Mouse (Mus musculus): ENCODE results near the gene Olfr1129.
"Not testable (repeated sequence)": the region's sequence is repeated elsewhere in the genome, so short reads cannot be mapped to it uniquely, and the experiment has no call there.

Olfr1129 gene

DNA sequence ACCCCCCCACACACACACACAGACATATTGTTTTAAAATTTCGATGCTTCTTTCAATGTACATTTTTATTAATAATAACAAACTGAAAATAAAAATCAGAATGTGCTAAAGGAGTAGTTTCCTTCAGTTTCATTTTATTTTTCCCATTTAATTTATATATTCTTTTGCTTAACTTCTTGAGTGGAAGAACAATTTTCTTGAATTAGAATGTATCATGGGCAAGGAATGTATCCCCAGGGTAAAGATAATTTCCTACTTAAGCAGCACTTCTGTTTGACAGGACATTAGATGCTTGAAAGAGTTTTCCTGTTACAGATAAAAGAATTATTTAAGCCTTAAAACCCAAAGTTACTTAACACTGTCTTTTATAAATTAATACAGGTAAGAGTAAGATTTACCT is at the start of gene Olfr1129:
Olfr1129 (plus strand) TSS at position 301 of the 400 bp plus-strand sequence.
- not testable (repeated sequence) for TF ChIP-seq GATA4 (IDR thresholded peaks at IDR 0.05; ENCODE audit: insufficient replicate concordance, low read length)

DNA sequence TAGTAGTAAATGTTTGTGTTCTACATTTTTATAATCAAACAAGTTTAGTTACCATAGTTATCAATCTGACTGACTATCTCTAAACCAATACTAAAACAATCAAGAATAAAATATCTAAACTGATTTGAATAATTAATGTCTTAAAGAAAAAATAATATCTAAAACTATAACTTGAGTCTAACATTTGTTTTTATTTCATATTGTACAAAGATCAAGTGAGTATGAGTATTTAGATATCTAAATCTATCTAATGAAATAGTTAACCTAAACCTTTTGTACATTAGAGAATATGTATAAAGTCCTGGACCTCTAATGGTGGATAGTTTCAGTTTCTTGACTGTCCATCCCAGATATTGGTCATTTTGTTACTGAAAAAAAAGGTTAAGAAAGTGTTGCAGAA is 42.2 kb upstream of the Olfr1129 start, which contains the start of gene Olfr153:
Olfr153 (plus strand) TSS at position 301 of the 400 bp plus-strand sequence.
- TF ChIP-seq GATA4 (IDR thresholded peaks at IDR 0.05; ENCODE audit: insufficient replicate concordance, low read length): no peak

DNA sequence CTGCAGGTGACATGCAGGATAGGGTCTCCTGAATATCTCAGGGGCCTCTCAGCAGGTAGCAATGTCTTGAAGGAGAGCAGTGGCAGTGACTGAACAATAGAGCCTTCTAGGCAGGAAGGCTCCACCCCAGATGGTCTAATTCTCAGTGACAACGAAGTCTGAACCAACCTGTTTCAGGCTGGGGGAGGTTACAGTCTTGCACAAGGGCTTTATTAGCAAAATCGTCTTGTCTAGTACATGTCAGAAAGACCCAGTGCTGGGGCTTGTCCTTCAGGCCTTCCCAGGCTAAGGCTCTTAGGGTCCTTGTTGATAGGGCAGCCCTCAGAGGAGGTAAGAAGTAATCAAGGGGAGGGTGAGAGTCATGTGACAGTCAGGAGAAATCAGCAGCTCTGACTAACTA is 38.9 kb upstream of the Olfr1129 start:
- TF ChIP-seq GATA4 (IDR thresholded peaks at IDR 0.05; ENCODE audit: insufficient replicate concordance, low read length): no peak

DNA sequence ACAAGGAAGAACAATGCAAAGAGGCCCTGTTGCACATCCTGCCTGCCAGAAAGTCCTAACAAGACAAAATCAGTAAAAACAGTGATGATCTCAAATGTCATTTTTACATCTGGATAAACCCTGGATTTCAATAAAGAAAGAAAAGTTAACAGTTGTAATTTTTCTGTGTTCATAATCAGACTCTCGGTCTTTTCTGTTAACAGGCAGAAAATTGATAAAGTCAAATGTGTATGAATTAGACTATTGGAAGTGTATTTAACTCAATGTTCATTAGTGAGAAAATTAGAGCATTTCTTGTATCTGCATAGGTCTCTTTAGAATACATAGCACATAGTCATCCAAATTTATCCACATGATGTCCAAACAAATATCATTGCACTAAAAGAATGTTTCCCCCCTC is 28.3 kb upstream of the Olfr1129 start, which contains the start of gene Olfr1128:
Olfr1128 (minus strand) TSS at position 101 of the 400 bp plus-strand sequence.
- no peak for TF ChIP-seq GATA4 (IDR thresholded peaks at IDR 0.05; ENCODE audit: insufficient replicate concordance, low read length)

DNA sequence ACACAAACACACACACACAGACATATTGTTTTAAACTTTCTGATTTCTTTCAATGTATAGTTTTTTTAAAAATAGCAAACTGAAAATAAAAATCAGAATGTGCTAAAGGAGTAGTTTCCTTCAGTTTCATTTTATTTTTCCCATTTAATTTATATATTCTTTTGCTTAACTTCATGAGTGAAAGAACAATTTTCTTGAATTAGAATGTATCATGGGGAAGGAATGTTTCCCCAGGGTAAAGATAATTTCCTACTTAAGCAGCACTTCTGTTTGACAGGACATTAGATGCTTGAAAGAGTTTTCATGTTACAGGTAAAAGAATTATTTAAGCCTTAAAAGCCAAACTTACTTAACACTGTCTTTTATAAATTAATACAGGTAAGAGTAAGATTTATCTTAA is 32.2 kb downstream of the Olfr1129 start, which contains the start of gene Olfr1130:
Olfr1130 (plus strand) TSS at position 301 of the 400 bp plus-strand sequence.
- not testable (repeated sequence) for TF ChIP-seq GATA4 (IDR thresholded peaks at IDR 0.05; ENCODE audit: insufficient replicate concordance, low read length)

DNA sequence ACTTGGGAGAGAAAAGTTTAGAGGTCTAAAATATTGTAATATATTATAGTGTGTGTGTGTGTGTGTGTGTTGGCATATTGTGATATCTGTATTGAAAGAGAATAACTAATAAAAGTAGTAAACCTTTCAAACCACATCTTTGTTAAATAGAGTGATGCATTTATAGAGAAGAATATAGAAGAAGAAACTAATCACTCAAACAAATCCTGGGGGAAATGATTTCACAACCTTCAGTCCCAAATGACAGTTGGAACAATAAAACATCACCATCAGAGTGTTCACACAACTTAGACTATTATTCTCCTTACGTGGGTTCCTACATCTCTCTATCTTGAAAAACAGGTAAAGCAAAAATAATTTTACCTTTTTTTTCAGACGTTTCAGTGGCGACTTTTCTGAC is 53.1 kb downstream of the Olfr1129 start, which contains the start of gene Olfr1131:
Olfr1131 (plus strand) TSS at position 301 of the 400 bp plus-strand sequence.
- no peak for TF ChIP-seq GATA4 (IDR thresholded peaks at IDR 0.05; ENCODE audit: insufficient replicate concordance, low read length)
